21 mouse cellular contexts compared by ENCODE assay signal in the genomic region with DNA sequence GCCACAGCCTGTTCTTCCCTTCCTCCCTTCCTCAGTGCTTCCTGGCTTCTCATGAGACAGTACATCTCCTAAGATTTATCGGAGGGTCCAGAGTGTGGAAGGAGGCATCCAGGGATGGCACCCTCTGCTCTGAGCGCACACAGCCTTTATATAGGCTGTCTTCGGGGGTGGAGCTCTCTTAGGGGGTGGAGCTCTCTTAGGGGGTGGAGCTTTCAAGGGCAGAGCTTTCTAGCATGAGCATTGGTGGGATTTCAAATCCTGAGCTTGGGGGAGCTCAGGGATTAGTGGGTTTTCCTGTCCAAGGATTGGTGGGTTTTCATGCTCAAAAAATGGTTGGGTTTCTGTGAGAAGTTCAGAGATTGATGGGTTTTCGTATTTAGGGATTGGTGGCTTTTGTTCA.
DNase-seq lines count a peak whose midpoint lies in the region; ATAC-seq and TF ChIP-seq lines count a peak whose summit lies in the region.
"Had no signal": no experiment of that assay in that cellular context is flagged by ENCODE, and none has a peak within 500 bp of the region (broad histone marks: within the 10 kb centered on the region; RNA-seq: fewer than 3 reads in every experiment).

No protein-coding gene starts in this region.

- TF ChIP-seq POLR2A in MEL (IDR thresholded peaks at IDR 0.05; ENCODE audit: control insufficient read depth in 1 of 2, insufficient read depth in 1 of 2, low read depth in 1 of 2, low read length in 2 of 2, poor library complexity in 1 of 2): no peak

- no peak for TF ChIP-seq RAD21 in MEL (IDR thresholded peaks at IDR 0.05; ENCODE audit: low read depth, low read length)

- H3K9ac ChIP-seq in embryonic facial prominence, embryonic 13.5 days: no peak overlapping the region
- no peak overlapping the region for H3K9ac ChIP-seq in MEL (ENCODE audit: control insufficient read depth, low read depth, low read length, poor library complexity, severe bottlenecking)
- H3K9ac ChIP-seq: forebrain, embryonic 13.5 days; forebrain, embryonic 15.5 days; forebrain, postnatal 0 days had no signal

- H3K4me2 ChIP-seq in embryonic facial prominence, embryonic 13.5 days: no peak overlapping the region
- H3K4me2 ChIP-seq: forebrain, embryonic 13.5 days; forebrain, embryonic 15.5 days had no signal

- ATAC-seq in embryonic facial prominence, embryonic 13.5 days (ENCODE audit: insufficient number of reproducible peaks, insufficient read depth, low FRiP score, low TSS enrichment, low read depth): 0 out of 2 replicates have a peak, but pooled peaks have one; percentile 32
- ATAC-seq: CD4-positive, CD25-positive, alpha-beta regulatory T cell, adult 4 months; forebrain, embryonic 13.5 days; forebrain, embryonic 15.5 days; forebrain, postnatal 0 days had no signal

- whole genome bisulfite sequencing in embryonic facial prominence, embryonic 13.5 days: 94% methylated on average over 4 of the region's 4 CpGs
- 92% methylated on average over 4 of the region's 4 CpGs for WGBS in embryonic facial prominence, embryonic 10.5 days

- no peak for TF ChIP-seq CTCF in MEL (IDR thresholded peaks at IDR 0.05 in 2 of 3, conservative IDR thresholded peaks at IDR 0.05 in 1 of 3; ENCODE audit: control insufficient read depth in 1 of 3, insufficient read depth in 1 of 3, low read depth in 2 of 3, low read length in 3 of 3, poor library complexity in 1 of 3, severe bottlenecking in 1 of 3)

- no peak overlapping the region for H3K4me3 ChIP-seq in embryonic facial prominence, embryonic 13.5 days
- H3K4me3 ChIP-seq in embryonic facial prominence, embryonic 10.5 days: no peak overlapping the region
- no peak overlapping the region for H3K4me3 ChIP-seq in MEL (ENCODE audit: control insufficient read depth in 1 of 2, insufficient read depth in 1 of 2, low read depth in 2 of 2, low read length in 2 of 2)
- H3K4me3 ChIP-seq: forebrain, embryonic 13.5 days; forebrain, embryonic 15.5 days had no signal

- no peaks in the 10 kb centered on the region for H3K27me3 ChIP-seq in embryonic facial prominence, embryonic 13.5 days
- H3K27me3 ChIP-seq in embryonic facial prominence, embryonic 10.5 days (replicated peaks; ENCODE audit: low read depth, poor library complexity, severe bottlenecking): no peaks in the 10 kb centered on the region
- H3K27me3 ChIP-seq in MEL (ENCODE audit: control insufficient read depth in 1 of 2, insufficient read depth in 2 of 2, low read length in 2 of 2): no peaks in the 10 kb centered on the region
- H3K27me3 ChIP-seq: CH12.LX; forebrain, embryonic 13.5 days; forebrain, embryonic 15.5 days had no signal

- H3K4me1 ChIP-seq in embryonic facial prominence, embryonic 13.5 days: peaks cover 10% of the 10 kb centered on the region; the same call in 1 of the 2 replicates
- peaks cover 11% of the 10 kb centered on the region for H3K4me1 ChIP-seq in embryonic facial prominence, embryonic 10.5 days
- no peaks in the 10 kb centered on the region for H3K4me1 ChIP-seq in MEL (ENCODE audit: control insufficient read depth in 1 of 2, insufficient read depth in 2 of 2, low read length in 2 of 2)
- H3K4me1 ChIP-seq: forebrain, embryonic 15.5 days had no signal

- peaks cover 5% of the 10 kb centered on the region; the same call in 1 of the 2 replicates for H3K9me3 ChIP-seq in embryonic facial prominence, embryonic 13.5 days
- H3K9me3 ChIP-seq in embryonic facial prominence, embryonic 10.5 days: 0 out of 2 replicates have a peak, but pooled peaks cover 6% of the 10 kb centered on the region
- H3K9me3 ChIP-seq in MEL (replicated peaks; ENCODE audit: insufficient read depth, low read length): no peaks in the 10 kb centered on the region
- H3K9me3 ChIP-seq: forebrain, embryonic 15.5 days had no signal

- TF ChIP-seq EP300 in MEL (IDR thresholded peaks at IDR 0.05; ENCODE audit: low read depth in 1 of 2, low read length in 2 of 2): no peak

- H3K79me2 ChIP-seq in MEL (ENCODE audit: control insufficient read depth, insufficient read depth, low read length, poor library complexity): no peaks in the 10 kb centered on the region

- DNase-seq in embryonic facial prominence, embryonic 10.5 days (ENCODE audit: low spot score): no peak
- peak; percentile 25 for DNase-seq in ES-CJ7 (ENCODE audit: low read depth, low spot score)
- DNase-seq in MEL (ENCODE audit: low read depth, low spot score): peak; percentile 13
- peak; percentile 67 for DNase-seq in ZHBTc4 (ENCODE audit: low read depth, low spot score)
- no peak for DNase-seq in gastrocnemius, postnatal 10 days
- no peak for DNase-seq in urinary bladder, postnatal 36 days (ENCODE audit: low spot score in 2 of 2)
- DNase-seq: adrenal gland, adult 2 months; adrenal gland, postnatal 10 days; adrenal gland, postnatal 25 days; B cell, adult 2 months; cerebellum, adult 11 months; cerebellum, adult 18-20 months; cerebellum, adult 8-10 months; cerebellum, postnatal 10 days; cerebellum, postnatal 25 days; forebrain, postnatal 0 days had no signal

- H3K36me3 ChIP-seq in embryonic facial prominence, embryonic 13.5 days: peaks cover 16% of the 10 kb centered on the region; the same call in 1 of the 2 replicates
- H3K36me3 ChIP-seq in embryonic facial prominence, embryonic 10.5 days (replicated peaks): peaks cover 30% of the 10 kb centered on the region
- H3K36me3 ChIP-seq in MEL (ENCODE audit: control insufficient read depth in 1 of 2, insufficient read depth in 2 of 2, low read length in 2 of 2): no peaks in the 10 kb centered on the region
- H3K36me3 ChIP-seq: forebrain, embryonic 15.5 days had no signal

- H3K27ac ChIP-seq in embryonic facial prominence, embryonic 13.5 days: no peak overlapping the region
- H3K27ac ChIP-seq in embryonic facial prominence, embryonic 10.5 days (replicated peaks): no peak overlapping the region
- no peak overlapping the region for H3K27ac ChIP-seq in MEL (ENCODE audit: control insufficient read depth, low read depth, low read length)
- H3K27ac ChIP-seq: forebrain, embryonic 13.5 days; forebrain, embryonic 15.5 days had no signal

TF ChIP-seq in MEL, 35 proteins besides CTCF, POLR2A, EP300 and RAD21:
- TF ChIP-seq MAZ (IDR thresholded peaks at IDR 0.05; ENCODE audit: low read depth, low read length): no peak
- TF ChIP-seq ZNF384 (IDR thresholded peaks at IDR 0.05; ENCODE audit: low read depth, low read length): no peak
- no peak for TF ChIP-seq NELFE (IDR thresholded peaks at IDR 0.05; ENCODE audit: low read depth, low read length)
- TF ChIP-seq CHD2 (IDR thresholded peaks at IDR 0.05; ENCODE audit: low read length): no peak
- no peak for TF ChIP-seq KAT2A (conservative IDR thresholded peaks at IDR 0.05; ENCODE audit: low read depth, low read length)
- TF ChIP-seq MEF2A (IDR thresholded peaks at IDR 0.05; ENCODE audit: extremely low read depth, insufficient replicate concordance, low read depth, low read length, poor library complexity, severe bottlenecking): no peak
- no peak for TF ChIP-seq JUND (IDR thresholded peaks at IDR 0.05; ENCODE audit: low read depth, low read length)
- no peak for TF ChIP-seq UBTF (IDR thresholded peaks at IDR 0.05; ENCODE audit: borderline replicate concordance, insufficient read depth, low read depth, low read length)
- no peak for TF ChIP-seq MYB (IDR thresholded peaks at IDR 0.05; ENCODE audit: low read depth, low read length)
- TF ChIP-seq TCF12 (IDR thresholded peaks at IDR 0.05; ENCODE audit: low read depth, low read length): no peak
- TF ChIP-seq ZKSCAN1 (IDR thresholded peaks at IDR 0.05; ENCODE audit: low read depth, low read length): no peak
- TF ChIP-seq ELF1 (IDR thresholded peaks at IDR 0.05; ENCODE audit: low read depth, low read length): no peak
- TF ChIP-seq SIN3A (IDR thresholded peaks at IDR 0.05; ENCODE audit: low read length): no peak
- no peak for TF ChIP-seq NRF1 (IDR thresholded peaks at IDR 0.05; ENCODE audit: insufficient read depth, low read depth, low read length, poor library complexity, severe bottlenecking)
- TF ChIP-seq GABPA (IDR thresholded peaks at IDR 0.05; ENCODE audit: low read depth, low read length): no peak

Comparison
In these comparisons a context has a peak if more than half of its experiments do, and no peak if none do; other contexts are left out.
1. DNase-seq: peak in ES-CJ7 (single experiment), MEL (single experiment) and ZHBTc4 (single experiment); none in embryonic facial prominence, embryonic 10.5 days (single experiment), gastrocnemius, postnatal 10 days (single experiment) and urinary bladder, postnatal 36 days (0 of 2).